Mouse (Mus musculus): ENCODE measurements at regions not wholly inside any gene's neighbourhood (a gene's known extent, or its start where the extent isn't known, plus 50 kb on each side); places are given as distances from the start of the nearest gene placed in this dataset.
A peak's percentile ranks its signal among the peaks of the same experiment; 100 is the strongest.

- no peak for DNase-seq (ENCODE audit: low spot score in 2 of 2)
These were observed 90.8 kb downstream of the Rpe65 start for GRCm38 (mm10) chr3:159689743-159690142.

DNA sequence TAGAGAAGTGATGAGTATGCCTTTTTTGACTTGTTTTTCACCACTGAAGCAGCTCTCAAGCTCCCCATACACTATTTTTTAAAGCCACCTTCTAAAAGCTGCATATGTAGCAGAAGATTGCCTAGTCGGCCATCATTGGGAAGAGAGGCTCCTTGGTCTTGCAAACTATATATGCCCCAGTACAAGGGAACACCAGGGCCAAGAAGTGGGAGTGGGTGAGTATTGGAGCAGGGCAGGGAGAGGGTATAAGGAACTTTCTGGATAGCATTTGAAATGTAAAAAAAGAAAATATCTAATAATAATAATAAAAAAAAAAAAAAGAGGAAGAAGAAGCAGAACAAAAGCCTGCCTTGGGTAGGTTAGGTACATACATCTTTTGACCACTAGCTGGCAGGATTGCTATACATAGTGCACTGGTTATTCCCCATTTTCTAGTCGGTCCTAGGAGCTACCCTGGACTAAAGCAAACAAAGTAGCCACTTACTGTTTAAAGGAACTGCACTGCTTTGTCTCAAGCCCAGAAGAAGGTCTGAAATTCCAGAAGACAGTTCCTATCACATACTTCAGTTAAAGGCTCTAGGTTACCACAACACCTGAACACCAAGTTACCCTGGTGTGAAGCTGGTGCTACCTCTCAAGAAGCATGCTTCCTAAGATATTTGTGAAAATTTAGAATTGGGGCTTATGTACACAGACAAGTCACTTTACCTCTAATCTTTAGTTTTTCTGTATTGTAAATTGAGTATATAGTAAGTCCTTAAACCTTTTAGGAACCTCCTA, 114.9 kb upstream of the Wls start:
- peak; percentile 13 to 20 for DNase-seq (ENCODE audit: low spot score in 2 of 2)

GRCm38 (mm10) chr3:159732201-159732600, 107.3 kb upstream of the Wls start:
- DNase-seq (ENCODE audit: low spot score in 2 of 2): no peak

DNA sequence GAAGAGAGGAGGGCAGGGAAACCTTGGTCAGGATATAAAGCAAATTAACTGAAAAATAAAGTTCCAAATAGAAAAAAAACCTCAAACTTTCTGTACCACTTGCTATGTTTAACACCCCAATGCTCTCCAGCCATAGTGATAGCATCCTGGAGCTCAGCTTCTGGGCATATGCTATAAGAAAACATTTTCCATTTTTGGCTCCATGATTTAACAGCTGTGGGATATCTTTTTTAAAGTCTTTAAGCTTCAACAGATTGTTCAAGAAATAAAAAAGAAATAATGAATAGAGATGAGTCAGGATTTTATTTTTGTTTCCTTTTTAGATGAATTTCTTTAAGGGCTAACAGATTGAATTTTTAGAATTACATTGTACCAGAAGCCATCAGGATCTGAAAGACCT, 106.3 kb upstream of the Wls start:
- no peak for DNase-seq (ENCODE audit: low spot score in 2 of 2)

- DNase-seq (ENCODE audit: low spot score in 2 of 2): no peak
These were observed 104.9 kb upstream of the Wls start for GRCm38 (mm10) chr3:159734547-159734946.

DNA sequence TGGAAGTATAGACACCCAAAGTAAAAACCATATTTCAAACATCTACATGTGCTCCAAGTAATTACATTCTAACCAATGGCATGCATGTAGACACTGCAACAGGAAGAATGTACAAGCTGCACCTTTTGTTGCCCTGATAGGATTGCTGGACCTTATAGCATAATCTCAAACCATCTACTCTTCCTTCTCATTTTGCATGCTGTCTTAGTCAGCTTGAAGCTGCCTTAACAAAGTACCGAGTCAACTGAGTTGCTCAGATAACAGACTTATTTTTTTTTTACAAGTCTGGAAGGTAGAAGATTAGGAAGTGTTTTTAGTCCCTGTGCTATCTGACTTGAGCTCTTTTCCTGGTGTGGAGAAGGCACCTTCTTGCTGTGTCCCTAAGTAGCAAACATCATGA, 103.4 kb upstream of the Wls start:
- DNase-seq (ENCODE audit: low spot score in 2 of 2): no peak

DNA sequence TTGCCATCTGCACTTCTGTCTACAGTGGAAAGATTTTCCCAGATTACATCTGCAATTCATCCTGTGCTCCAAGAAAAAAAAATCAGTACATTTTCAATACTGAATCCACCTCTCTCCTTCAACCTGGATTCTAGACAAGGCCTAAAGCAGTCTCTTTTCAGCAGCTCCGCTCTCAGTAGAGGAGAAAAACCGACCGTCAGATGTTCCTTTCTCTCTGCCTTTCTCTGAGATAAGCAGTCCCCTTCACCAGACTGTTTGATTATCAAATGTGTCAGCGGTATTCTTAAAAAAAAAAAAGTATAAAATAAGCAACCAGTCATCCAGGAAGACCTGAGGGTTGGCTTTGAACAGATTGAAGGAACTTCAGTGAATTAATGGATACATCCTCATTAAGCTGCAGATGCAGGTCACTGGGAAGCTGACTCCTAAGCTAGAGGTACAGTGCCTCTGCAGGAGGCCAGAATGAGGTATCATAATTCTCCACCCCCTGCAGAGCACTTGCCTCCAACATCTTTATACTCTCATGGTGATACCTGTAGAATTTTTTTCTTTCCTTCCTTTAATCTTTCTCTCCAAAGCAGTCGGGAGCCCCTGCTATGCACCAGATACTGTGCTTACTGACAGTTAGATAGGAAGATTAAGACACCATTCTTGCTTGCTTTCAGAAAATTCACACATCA, 98.7 kb upstream of the Wls start:
- DNase-seq (ENCODE audit: low spot score in 2 of 2): no peak

DNA sequence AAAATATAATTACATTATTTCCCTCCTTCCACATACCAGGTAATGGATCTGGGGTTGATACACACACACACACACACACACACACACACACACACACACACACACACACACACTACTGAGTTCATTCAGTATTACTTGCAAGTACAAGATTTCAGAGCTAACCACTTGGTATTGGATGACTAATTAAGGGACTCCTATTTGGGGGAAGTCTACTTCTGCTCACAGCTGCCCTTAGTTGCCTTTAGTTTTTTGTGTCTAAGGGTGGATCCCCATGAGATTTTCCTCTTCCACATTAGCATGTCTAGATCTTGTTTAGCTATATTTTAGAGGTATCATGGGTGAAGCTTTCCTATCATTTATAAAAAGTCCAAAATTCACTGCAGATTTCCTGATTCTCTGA, 97.7 kb upstream of the Wls start:
- no peak for DNase-seq (ENCODE audit: low spot score in 2 of 2)

- DNase-seq (ENCODE audit: low spot score in 2 of 2): no peak
These were observed 79.7 kb upstream of the Wls start for GRCm38 (mm10) chr3:159759740-159760139.

- DNase-seq (ENCODE audit: low spot score in 2 of 2): no peak
These were observed 79.2 kb upstream of the Wls start for GRCm38 (mm10) chr3:159760293-159760692.

GRCm38 (mm10) chr3:159760949-159761348, 78.5 kb upstream of the Wls start:
- DNase-seq (ENCODE audit: low spot score in 2 of 2): no peak

DNA sequence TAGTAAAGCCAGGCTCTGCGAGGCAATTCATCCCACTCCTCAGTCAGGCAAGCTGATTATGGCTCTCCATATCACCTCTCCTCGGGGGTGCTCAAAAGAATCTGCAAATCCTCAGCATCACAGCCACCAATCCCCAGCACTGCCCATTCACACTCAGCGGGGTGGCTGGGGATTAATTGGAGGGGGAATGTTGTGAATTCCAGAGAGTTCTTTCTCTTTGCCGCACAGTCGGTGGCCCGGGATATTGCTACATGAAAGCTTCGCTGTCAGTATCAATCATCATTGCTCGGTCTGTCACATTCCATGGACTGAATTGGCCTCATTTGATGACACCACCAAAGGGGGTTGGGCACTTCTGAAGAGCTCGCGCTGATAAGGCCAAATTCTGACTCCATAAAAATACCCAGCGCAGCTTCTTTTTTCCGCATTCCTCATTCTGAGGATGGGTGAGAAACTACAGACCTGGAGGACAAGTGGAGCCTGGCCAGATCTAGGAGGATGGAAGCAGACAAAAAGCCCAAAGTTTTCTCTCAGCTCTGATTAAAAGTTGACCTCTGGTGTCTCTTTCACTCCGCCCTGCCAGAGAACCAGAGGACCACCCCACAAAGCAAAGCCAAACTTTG, 57.1 kb upstream of the Wls start:
- DNase-seq (ENCODE audit: low spot score in 2 of 2): no peak

DNA sequence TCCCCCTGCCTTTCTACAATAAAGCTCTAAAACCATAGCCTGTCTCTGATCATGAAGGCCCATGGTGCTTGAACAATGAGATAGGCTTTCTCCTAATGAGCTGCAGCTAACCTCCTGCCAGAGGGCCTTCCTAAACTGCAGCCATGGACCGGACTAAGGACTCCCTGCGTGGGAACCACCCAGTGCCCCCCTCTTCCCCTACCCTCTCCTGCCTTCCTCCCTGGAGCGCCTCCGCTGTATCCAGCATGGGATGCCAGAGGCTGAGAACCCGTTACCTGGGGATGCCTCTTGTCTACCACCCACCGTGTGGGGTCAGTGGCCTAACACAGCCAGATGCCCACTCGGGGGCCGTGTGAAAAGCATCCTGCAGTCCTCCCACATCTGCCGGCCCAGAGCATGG, 51.7 kb upstream of the Wls start:
- no peak for DNase-seq (ENCODE audit: low spot score in 2 of 2)
